ENCODE assay signal across 9 mouse cellular contexts in the genomic region with DNA sequence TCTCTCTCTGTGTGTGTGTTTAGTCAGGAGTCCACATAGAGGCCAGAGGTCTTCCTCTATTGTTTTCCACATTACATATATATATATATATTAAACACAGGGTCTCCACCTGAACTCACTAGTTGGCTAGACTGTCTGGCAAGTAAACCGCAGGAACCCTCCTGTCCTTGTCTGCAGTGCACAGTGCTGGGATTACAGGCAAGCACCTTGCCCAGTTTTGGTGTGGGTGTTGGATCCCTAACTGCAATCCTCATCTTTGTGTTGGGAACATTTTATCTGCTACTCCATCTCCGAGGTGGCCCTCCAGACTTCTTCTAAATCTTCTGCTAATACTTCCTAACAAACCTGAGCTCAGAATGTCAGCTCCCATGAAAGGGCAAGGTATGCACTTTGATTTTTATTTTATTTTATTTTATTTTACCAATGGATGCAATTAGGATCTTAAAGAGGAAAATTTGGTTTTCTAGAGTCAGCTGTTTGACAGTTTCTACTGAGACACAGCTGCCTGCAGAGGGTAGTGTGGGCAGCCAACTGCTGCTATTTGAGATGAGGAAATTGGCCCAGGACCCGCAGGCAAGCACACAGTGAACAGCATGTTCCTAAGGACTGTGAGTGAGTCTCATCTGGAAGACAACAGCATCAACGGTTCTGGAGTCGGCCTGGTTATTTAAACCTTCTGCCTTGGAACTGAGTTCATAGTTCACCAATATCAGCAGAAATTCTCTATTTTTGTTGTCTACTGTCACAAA.
DNase-seq lines count a peak whose midpoint lies in the region; ATAC-seq and TF ChIP-seq lines count a peak whose summit lies in the region.
"Had no signal": no experiment of that assay in that cellular context is flagged by ENCODE, and none has a peak within 500 bp of the region (broad histone marks: within the 10 kb centered on the region; RNA-seq: fewer than 3 reads in every experiment).

No protein-coding gene starts in this region.

- WGBS in intestine, postnatal 0 days, result 70% methylated on average over 5 of the region's 5 CpGs
- WGBS in intestine, embryonic 15.5 days, result 68% methylated on average over 5 of the region's 5 CpGs
- WGBS in lung, embryonic 14.5 days, result 53% methylated on average over 5 of the region's 5 CpGs

- H3K27me3 ChIP-seq in intestine, postnatal 0 days (replicated peaks; ENCODE audit: control insufficient read depth, insufficient read depth, low read length), result no peaks in the 10 kb centered on the region
- no peaks in the 10 kb centered on the region for H3K27me3 ChIP-seq in intestine, embryonic 15.5 days (replicated peaks)
- H3K27me3 ChIP-seq in lung, embryonic 14.5 days (ENCODE audit: insufficient read depth, low read length), result no peaks in the 10 kb centered on the region
- H3K27me3 ChIP-seq: midbrain, embryonic 12.5 days had no signal

- TF ChIP-seq CTCF in intestine, postnatal 0 days (IDR thresholded peaks at IDR 0.05; ENCODE audit: low read depth), result peak; percentile 39
- TF ChIP-seq CTCF in cortical plate, adult 2 months (IDR thresholded peaks at IDR 0.05; ENCODE audit: extremely low read depth, insufficient read depth, low read length), result 0 out of 2 replicates have a peak, but pooled peaks have one; percentile 9
- no peak for TF ChIP-seq CTCF in lung, embryonic 14.5 days (IDR thresholded peaks at IDR 0.05; ENCODE audit: low read depth)

- no peaks in the 10 kb centered on the region for H3K4me1 ChIP-seq in intestine, postnatal 0 days (replicated peaks; ENCODE audit: control insufficient read depth, insufficient read depth, low read length)
- H3K4me1 ChIP-seq in intestine, embryonic 15.5 days (replicated peaks), result no peaks in the 10 kb centered on the region
- H3K4me1 ChIP-seq in cortical plate, adult 2 months (ENCODE audit: control insufficient read depth, insufficient read depth, low read length), result no peaks in the 10 kb centered on the region
- 0 out of 2 replicates have a peak, but pooled peaks cover 2% of the 10 kb centered on the region for H3K4me1 ChIP-seq in lung, embryonic 14.5 days (ENCODE audit: insufficient read depth)

- H3K9ac ChIP-seq in intestine, postnatal 0 days (ENCODE audit: low read depth, low read length), result no peak overlapping the region
- no peak overlapping the region for H3K9ac ChIP-seq in intestine, embryonic 15.5 days
- no peak overlapping the region for H3K9ac ChIP-seq in lung, embryonic 14.5 days
- H3K9ac ChIP-seq: midbrain, embryonic 12.5 days had no signal

- no peaks in the 10 kb centered on the region for H3K9me3 ChIP-seq in intestine, postnatal 0 days (ENCODE audit: control insufficient read depth)
- no peaks in the 10 kb centered on the region for H3K9me3 ChIP-seq in intestine, embryonic 15.5 days
- H3K9me3 ChIP-seq in lung, embryonic 14.5 days (ENCODE audit: low read depth, low read length), result no peaks in the 10 kb centered on the region
- H3K9me3 ChIP-seq: midbrain, embryonic 12.5 days had no signal

- no peak for TF ChIP-seq POLR2A in cortical plate, adult 2 months (IDR thresholded peaks at IDR 0.05; ENCODE audit: extremely low read depth, insufficient read depth, low read length)

- no peak overlapping the region for H3K27ac ChIP-seq in intestine, postnatal 0 days (ENCODE audit: low read depth, low read length)
- no peak overlapping the region for H3K27ac ChIP-seq in intestine, embryonic 15.5 days
- no peak overlapping the region for H3K27ac ChIP-seq in cortical plate, adult 2 months (ENCODE audit: insufficient read depth, low read length)
- no peak overlapping the region for H3K27ac ChIP-seq in lung, embryonic 14.5 days (ENCODE audit: low read depth)
- H3K27ac ChIP-seq: midbrain, embryonic 12.5 days had no signal

- no peak for ATAC-seq in intestine, postnatal 0 days
- ATAC-seq in intestine, embryonic 15.5 days, result no peak
- ATAC-seq in lung, embryonic 14.5 days (ENCODE audit: insufficient read depth), result no peak
- no peak for ATAC-seq in cerebellum, adult (ENCODE audit: insufficient number of reproducible peaks, low FRiP score, low TSS enrichment)

- H3K4me2 ChIP-seq in intestine, postnatal 0 days (replicated peaks; ENCODE audit: low read depth), result no peak overlapping the region
- no peak overlapping the region for H3K4me2 ChIP-seq in intestine, embryonic 15.5 days (replicated peaks)
- H3K4me2 ChIP-seq in lung, embryonic 14.5 days, result no peak overlapping the region
- H3K4me2 ChIP-seq: midbrain, embryonic 12.5 days had no signal

- peak; percentile 74 for DNase-seq in heart, postnatal 25 days (ENCODE audit: low spot score)
- peak; percentile 48 for DNase-seq in lung, embryonic 14.5 days
- no peak for DNase-seq in thymus, postnatal 36 days
- DNase-seq in Muller cell, postnatal 12 days (ENCODE audit: inconsistent ontology term), result no peak

- no peaks in the 10 kb centered on the region for H3K36me3 ChIP-seq in intestine, postnatal 0 days (ENCODE audit: control insufficient read depth, insufficient read depth)
- no peaks in the 10 kb centered on the region for H3K36me3 ChIP-seq in intestine, embryonic 15.5 days
- H3K36me3 ChIP-seq in lung, embryonic 14.5 days (ENCODE audit: insufficient read depth), result no peaks in the 10 kb centered on the region
- H3K36me3 ChIP-seq: midbrain, embryonic 12.5 days had no signal

- intact Hi-C loops in heart, postnatal 25 days (cut with DNase I), result loop anchor here (5.0 kb wide), 1 partner anchor 142 kb away; no protein-coding TSS in a partner anchor

- no peak overlapping the region for H3K4me3 ChIP-seq in intestine, postnatal 0 days (ENCODE audit: low read depth, low read length)
- H3K4me3 ChIP-seq in intestine, embryonic 15.5 days (replicated peaks), result no peak overlapping the region
- no peak overlapping the region for H3K4me3 ChIP-seq in cortical plate, adult 2 months (ENCODE audit: insufficient read depth, low read length)
- no peak overlapping the region for H3K4me3 ChIP-seq in lung, embryonic 14.5 days (ENCODE audit: low read depth, low read length)
- H3K4me3 ChIP-seq: midbrain, embryonic 12.5 days had no signal

Comparison
In these comparisons a context has a peak if more than half of its experiments do, and no peak if none do; other contexts are left out.
1. DNase-seq: peak in heart, postnatal 25 days (single experiment) and lung, embryonic 14.5 days (single experiment); none in thymus, postnatal 36 days (0 of 2) and Muller cell, postnatal 12 days (single experiment).